Mouse (Mus musculus) adrenal gland, postnatal 25 days (tissue): Measurements from ENCODE around the gene Heatr5a. TPM values are rescaled to one million over a fixed set of nuclear protein-coding genes. Genes with fewer than 3 reads are reported as not detected.
A peak's percentile ranks its signal among the peaks of the same experiment; 100 is the strongest.

ENCODE experiments used
- DNase-seq: peaks from one replicate; pipeline ENCODE4 v3.0.0; 2021; ENCODE audit warnings: mixed read lengths
- long read RNA-seq: library from polyadenylated mRNA; stranded (forward); transcript quantifications from one replicate; pipeline ENCODE4 v2.0.0, GENCODE M21; 2021
- total RNA-seq: library from RNA; stranded (reverse); gene quantifications from 2 replicates; pipeline ENCODE4 v1.2.3, GENCODE M21; 2021

Heatr5a gene
- total RNA-seq = 23.6 and 24.4 TPM in 2 replicates
- long read RNA-seq, full-length matches to known transcripts = 2 of 4 reads
- long read RNA-seq, partial matches to known transcripts = 1 of 4 reads
- long read RNA-seq, other reads (novel, unspliced or antisense) = 1 of 4 reads

- peak; percentile 93 for DNase-seq
These were observed at the start of gene Heatr5a for GRCm38 (mm10) chr12:51971070-51971664. TSS of gene Heatr5a (minus strand) at chr12:51971321.

DNA sequence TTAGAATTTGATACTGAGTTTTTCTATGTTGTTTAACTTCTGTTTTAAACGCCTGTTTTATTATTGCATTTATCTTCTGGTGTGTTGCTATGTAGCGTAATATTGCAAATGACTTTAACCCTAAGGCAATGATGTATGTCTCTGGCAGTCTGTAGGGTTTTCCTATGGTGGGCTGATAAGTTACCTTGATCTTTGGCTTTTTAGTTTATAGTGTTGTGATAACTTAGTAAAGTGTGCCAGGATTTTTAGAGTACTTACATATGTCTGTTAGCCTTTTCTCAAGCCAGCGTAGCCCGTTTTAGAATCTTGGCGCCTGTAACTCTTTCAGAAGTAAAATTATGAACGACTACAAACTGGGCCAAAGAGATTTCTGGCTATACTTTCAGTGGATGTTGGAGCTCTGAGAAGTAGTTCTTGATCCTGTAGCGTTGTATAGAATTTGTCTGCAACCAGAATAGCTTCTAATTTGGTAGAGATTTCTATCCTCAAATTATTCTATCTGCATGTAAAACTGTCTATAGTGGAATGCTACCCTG is 43.4 kb upstream of the Heatr5a start:
- no peak for DNase-seq

DNA sequence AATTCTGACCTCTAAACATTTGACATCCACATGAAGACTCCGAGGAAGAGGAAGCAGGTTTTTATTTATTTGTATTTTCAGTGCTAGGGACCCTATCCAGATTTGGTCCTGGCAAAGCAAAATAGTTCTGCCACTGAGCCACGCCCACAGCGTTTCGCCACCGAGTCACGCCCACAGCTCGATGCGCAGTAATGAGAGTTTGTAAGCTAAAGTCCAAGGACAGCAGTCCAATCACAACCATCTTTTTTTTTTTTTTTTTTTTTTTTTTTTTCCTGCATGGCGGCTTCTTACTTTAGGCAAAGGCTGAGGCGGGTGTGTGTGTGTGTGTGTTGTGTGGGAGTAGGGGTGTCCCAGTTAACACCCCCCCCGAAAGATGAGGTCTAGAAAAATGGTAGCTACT is 42.9 kb upstream of the Heatr5a start:
- peak; percentile 23 for DNase-seq

DNA sequence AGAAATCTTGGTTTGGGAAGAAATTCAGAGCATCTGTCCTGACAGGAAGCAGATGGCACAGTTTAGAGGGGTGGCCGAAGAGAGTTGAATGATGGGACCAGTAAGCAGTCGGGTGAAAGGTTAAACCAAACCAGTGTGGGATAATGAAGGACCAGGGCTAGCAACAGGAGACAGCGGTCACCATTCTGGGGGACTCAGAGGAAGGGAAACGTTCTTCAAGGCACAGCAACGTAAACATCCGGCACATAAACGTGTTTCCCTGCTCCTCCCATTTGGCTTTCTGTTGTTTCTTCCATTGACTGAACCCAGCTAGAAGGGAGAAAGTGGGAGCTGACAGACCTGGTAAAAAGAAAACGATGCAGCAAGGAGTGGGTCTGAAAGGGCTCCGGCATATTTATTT is 42.2 kb upstream of the Heatr5a start:
- no peak for DNase-seq

DNA sequence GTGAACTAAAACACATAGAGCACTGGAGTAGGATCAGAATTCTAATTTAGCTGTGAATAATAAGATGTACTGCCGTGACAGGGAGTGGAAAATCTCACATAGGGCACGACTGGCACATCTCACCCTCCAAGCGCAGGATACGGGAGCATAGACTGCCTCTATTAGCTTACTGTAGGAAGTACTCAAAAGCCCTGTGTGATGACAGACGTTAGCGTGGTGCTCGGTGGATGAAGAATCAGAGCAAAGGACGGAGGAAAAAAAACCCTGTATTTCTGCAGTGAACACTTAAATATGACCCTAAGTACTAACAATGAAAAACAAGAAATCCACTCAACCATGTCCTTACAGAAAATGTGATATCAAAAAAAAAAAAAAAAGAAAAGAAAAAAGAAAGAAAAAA is 41.0 kb upstream of the Heatr5a start:
- no peak for DNase-seq

DNA sequence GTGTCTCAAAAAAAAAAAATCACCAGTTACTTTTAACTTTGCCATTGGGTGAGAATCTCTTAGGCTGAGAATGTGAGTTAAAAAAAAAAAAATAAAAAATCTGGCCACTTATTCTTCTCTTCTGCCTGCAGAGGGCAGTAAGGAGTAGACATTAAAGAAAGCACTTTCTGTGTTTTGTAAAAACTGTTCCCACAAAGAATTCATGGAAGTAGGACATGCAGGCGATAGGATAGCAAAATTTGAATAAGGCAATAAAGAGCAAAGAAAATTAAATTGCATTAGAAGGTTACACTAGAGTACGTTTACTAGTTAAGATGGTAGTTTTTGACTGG is 39.5 kb upstream of the Heatr5a start:
- DNase-seq = no peak

DNA sequence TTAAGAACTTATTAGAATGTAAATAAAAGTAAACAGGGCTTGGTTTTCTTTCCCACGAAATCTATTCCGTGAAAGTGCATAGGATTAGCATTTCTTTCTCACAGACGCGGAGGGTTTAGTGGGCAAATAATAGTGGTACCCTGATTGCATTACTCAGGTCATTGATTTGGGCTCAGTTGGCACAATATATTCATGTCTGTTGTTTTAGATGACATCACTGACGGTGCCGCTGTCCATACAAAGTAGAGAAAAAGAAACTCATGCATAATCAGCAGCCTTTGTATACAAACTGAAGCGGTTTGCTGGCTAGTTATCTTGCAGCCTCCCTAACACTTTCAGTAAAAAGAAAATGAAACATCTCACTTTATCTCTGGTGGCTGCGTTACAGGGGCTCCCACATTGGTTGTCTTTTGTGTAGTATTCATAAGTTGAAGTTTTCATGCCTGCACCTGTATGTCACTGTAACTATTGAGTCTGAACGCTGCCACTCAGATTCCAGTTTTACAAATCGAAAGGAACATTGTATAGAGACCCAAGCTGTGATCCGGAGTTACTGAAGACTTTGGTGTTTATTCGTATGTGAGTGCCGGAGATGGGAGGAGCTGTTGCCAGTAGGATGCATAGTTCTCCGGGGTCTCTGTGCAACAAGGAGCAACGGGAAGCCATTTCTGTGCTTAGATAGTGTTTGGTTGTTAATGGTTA is 39.0 kb upstream of the Heatr5a start:
- no peak for DNase-seq

DNA sequence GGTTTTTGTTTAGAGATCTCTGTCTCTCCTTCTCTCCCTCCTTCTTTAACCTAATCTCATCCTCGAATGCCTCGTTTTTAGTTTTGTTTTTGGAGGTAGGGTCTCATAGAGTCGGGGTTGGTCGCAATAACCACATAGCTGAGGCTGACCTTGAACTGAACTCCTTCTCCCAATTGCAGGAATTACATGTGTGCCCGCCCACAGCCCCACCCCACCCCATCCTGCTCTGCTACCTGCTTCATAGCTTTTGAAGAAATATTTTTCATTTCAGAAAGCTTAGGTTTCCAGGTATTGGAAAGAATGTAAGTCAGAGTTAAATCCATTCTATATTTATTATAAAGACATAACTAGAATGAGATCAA is 35.5 kb upstream of the Heatr5a start:
- no peak for DNase-seq

GRCm38 (mm10) chr12:52005877-52006632 is 34.9 kb upstream of the Heatr5a start, which contains the start of gene Dtd2:
TSS of gene Dtd2 (minus strand) at chr12:52006501.
- DNase-seq = peak; percentile 95

DNA sequence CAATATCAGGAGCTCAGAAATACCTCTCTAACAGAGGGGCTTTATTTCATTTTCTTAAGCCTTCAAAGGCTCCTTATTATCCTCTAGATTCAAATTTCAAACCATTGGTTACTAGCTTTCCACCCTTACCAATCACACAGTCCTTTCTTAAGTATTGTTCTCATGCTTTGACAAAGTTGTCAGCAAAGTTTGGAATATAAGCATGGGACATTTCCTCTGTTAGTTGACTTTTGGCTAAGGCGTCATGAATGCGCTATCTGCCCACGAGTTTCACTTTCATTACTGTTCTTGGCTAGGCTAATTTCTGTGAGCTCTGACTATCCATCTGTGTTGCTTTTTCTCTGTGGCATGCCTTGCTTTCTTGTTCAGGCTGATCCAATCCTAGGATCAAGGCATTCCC is 31.6 kb upstream of the Heatr5a start:
- DNase-seq = no peak

GRCm38 (mm10) chr12:52001544-52001943 is 30.4 kb upstream of the Heatr5a start:
- no peak for DNase-seq

DNA sequence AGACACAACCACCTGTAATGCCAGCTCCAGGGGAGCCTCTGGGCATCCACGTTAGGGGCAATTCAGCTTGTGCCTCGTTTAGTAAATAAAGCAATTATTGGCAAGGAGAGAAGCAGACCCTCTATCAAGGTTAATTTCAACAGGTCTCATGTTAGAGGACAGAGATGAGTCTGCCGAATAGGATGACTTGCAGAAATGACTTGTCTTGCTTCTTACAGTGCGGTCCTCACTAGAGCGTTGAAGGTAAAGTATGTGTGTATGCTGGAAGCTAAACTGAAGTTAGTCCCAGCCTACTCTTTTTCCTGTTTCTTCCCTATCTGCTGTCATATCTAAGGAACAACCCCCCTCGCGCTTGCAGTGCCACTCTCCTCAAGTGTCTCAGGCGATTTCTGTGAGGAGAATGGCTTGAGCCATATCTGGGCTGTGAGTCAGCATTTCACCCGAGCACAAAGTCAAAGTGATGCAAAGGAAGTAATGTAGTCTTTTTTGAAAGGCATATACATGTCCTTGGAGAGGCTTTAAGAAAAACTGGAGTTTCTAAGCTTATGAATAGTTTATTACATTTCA is 27.3 kb upstream of the Heatr5a start:
- no peak for DNase-seq

DNA sequence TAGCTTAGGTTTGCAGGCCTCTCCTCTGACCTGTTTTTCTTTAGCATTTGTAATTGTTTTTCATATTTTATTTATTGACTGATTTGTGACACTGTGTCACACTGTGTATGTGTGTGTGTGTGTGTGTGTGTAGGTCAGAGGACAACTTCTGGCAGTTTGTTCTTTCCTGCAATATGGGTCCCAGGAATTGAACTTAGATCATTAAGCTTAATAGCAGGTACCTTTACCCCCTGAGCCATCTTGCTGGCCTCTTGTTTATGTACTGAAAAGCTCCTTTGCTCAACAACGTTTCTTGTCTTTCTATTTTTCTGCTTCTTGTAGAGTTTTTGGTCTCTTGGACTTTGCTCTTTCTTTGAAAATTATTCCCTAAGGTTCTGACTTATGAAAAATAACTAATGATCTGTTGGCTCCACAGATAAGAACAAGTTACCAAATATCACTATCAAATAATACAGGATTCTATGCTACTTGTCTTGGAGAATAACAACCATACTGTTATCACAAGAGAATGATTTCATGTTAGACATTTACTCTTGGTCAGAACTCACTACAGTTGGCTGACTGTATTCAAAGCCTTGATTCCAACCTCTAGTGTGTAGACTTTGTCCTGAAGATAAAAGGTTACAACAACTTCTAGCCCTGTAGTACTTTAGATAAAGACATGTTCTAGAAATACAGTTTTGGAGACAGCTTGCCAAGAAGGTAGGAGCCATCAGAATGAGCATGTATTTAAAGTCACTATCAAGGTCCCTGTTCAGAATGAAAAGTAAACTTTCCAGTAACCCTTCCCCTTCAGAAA is 24.8 kb upstream of the Heatr5a start:
- DNase-seq = no peak

- DNase-seq = no peak
These were observed 19.5 kb upstream of the Heatr5a start for GRCm38 (mm10) chr12:51990629-51991028.

- DNase-seq = no peak
These were observed 17.4 kb upstream of the Heatr5a start for GRCm38 (mm10) chr12:51988536-51988935.

DNA sequence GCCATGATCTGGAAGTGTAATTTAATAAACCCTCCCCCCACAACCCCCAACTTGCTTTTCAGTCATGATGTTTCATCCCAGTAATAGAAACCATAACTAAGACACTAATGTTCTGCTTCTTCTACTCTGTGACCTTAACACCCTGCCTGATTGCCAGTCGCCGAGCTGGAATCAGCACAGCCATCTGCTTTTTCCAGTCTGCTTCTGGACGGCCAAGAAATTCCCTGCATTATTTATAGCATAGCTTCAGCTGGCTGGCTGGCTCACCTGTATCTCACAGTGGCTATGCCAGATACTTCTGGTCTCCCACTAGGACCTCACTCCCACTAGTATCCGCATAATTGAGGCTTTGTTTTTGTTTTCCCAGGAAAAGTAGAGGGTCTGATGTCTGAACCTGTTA is 14.7 kb upstream of the Heatr5a start:
- DNase-seq = no peak

DNA sequence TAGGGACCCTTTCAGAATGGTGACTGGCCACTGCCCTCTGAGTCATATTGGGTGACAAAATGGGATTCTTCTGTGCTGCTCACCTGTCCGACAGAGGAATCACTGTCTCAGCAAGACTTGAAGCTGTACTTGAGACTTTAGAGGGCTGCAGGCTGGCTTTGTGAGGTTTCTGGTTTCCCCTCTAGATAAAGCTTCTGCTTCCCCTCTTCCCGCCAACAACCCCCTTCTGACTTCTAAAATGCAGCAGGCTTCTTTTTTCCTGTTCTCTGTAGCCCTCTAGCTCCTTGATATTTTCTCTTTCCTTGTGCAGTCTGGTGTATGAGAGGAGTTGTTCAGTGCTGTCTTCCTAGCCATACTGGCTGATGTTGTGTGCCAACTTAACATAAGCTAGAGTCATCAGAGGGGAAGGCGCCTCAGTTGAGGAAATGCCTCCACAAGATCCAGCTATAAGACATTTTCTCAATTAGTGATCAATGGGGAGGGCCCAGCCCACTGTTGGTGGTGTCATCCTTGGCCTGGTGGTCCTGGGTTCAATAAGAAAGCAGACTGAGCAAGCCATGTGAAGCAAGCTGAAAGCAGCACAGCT is 14.1 kb upstream of the Heatr5a start:
- no peak for DNase-seq

DNA sequence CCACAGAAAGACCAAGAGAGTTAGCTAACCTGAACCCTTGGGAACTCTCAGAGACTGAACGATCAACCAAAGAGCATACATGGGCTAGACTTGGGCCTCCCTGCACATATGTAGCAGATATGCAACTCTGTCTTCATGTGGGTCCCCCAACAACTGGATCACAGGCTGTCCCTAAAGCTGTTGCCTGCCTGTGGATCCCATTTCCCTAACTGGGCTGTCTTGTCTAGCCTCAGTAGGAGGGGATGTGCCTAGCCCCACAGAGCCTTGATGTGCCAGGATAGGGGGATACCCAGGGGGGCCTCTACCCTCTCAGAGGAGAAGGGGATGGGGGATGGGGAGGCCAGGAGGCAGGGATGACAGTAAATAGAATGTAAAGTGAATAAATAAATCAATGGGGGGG is 12.5 kb upstream of the Heatr5a start:
- DNase-seq = no peak

DNA sequence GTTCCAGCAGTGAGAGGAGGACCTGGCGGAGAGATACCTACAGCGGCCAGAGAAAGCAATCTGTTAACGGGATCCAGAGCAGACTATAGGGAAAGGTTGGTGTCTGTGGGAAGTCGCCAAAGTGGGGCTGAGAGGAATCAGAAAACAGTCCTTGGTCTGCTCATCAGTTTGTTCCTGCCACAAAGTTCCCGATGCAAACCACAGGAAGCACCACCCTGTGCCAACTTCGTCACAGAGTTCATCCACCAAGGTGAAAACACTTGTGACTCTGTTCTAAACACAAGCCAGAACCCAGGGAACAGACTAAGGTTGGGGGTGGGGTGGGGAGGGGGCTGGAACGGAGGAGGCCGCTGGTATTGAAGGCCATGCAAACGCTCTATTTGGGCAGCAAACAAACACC is 5.4 kb upstream of the Heatr5a start:
- DNase-seq = no peak

GRCm38 (mm10) chr12:51974381-51974780 is 3.3 kb upstream of the Heatr5a start:
- no peak for DNase-seq

GRCm38 (mm10) chr12:51972269-51973065 is 1.3 kb upstream of the Heatr5a start:
- no peak for DNase-seq
